Mouse (Mus musculus) hindbrain, embryonic 11.5 days (tissue): ENCODE data around the gene Sema3b. TPM values are rescaled to one million over a fixed set of nuclear protein-coding genes. Genes with fewer than 3 reads are reported as not detected.
A peak's percentile ranks its signal among the peaks of the same experiment; 100 is the strongest.

Source experiments
- ATAC-seq: fragments of 200-750 bp; cut with Nextera tagmentation; 2 replicates; pipeline ENCODE4 v1.8.0; 2017; ENCODE audit warnings: mild to moderate bottlenecking, moderate TSS enrichment, moderate library complexity; ENCODE audit not compliant: low FRiP score
- DNase-seq: peaks from one replicate; pipeline ENCODE4 v3.0.0-alpha.2; 2015; ENCODE audit warnings: low spot score
- H3K27ac ChIP-seq: fragments of 300-500 bp; sonication (generic); 2 replicates; pipeline ENCODE4 v1.5.1; 2014; ENCODE audit warnings: mild to moderate bottlenecking, low read depth, low read length
- H3K27me3 ChIP-seq: fragments of 300-500 bp; sonication (generic); 2 replicates; pipeline ENCODE4 v1.6.1; 2014; ENCODE audit warnings: mild to moderate bottlenecking, low read length, moderate library complexity, mixed read lengths; ENCODE audit not compliant: control insufficient read depth, insufficient read depth
- H3K36me3 ChIP-seq: fragments of 300-500 bp; sonication (generic); 2 replicates; pipeline ENCODE4 v1.6.1; 2014; ENCODE audit warnings: mild to moderate bottlenecking, low read length, moderate library complexity, mixed read lengths; ENCODE audit not compliant: control insufficient read depth, insufficient read depth
- H3K4me1 ChIP-seq: fragments of 300-500 bp; sonication (generic); replicated peaks from 2 replicates; pipeline ENCODE4 v1.6.1; 2014; ENCODE audit warnings: low read length, mixed read lengths; ENCODE audit not compliant: control insufficient read depth, insufficient read depth
- H3K4me2 ChIP-seq: fragments of 300-500 bp; sonication (generic); replicated peaks from 2 replicates; pipeline ENCODE4 v1.6.1; 2014; ENCODE audit warnings: mild to moderate bottlenecking, low read depth, low read length
- H3K4me3 ChIP-seq: fragments of 300-500 bp; sonication (generic); 2 replicates; pipeline ENCODE4 v1.5.1; 2014; ENCODE audit warnings: low read depth, low read length
- H3K9ac ChIP-seq: fragments of 300-500 bp; sonication (generic); 2 replicates; pipeline ENCODE4 v1.6.1; 2014; ENCODE audit warnings: low read depth, low read length
- H3K9me3 ChIP-seq: fragments of 300-500 bp; sonication (generic); 2 replicates; pipeline ENCODE4 v1.6.1; 2016; ENCODE audit warnings: low read length; ENCODE audit not compliant: control insufficient read depth
- WGBS: fragments of 180-500 bp; shearing (Covaris S2); extraction: QIAGEN DNeasy Blood & Tissue Kit; methylation state at CpG from one replicate; pipeline ENCODE4 v1.1.7; 2014; 5-methylcytosine and 5-hydroxymethylcytosine counted together
- polyA plus RNA-seq: library from polyadenylated mRNA; unstranded; fragments of >200 nt; fragmentation: Nextera tagmentation; extraction: Ambion mirVana; gene quantifications from 2 replicates; pipeline ENCODE4 v1.2.1, GENCODE M21; 2014

Gene Sema3b
- polyA plus RNA-seq, 1 experiment from 2014 or later: 1.4 TPM

GRCm38 (mm10) chr9:107582509-107583062 is 26.4 kb downstream of the Sema3b start:
- H3K36me3 ChIP-seq: no peaks in the 10 kb centered on the region
- no peak overlapping the region for H3K4me3 ChIP-seq
- no peak overlapping the region for H3K9ac ChIP-seq
- peaks cover 7% of the 10 kb centered on the region for H3K4me1 ChIP-seq
- no peak overlapping the region; the same call in 1 of the 2 replicates for H3K4me2 ChIP-seq
- ATAC-seq: no peak
- no peak for DNase-seq
- 92% methylated on average over 7 of the region's 7 CpGs for WGBS
- no peaks in the 10 kb centered on the region for H3K9me3 ChIP-seq
- no peak overlapping the region for H3K27ac ChIP-seq
- H3K27me3 ChIP-seq: no peaks in the 10 kb centered on the region

- no peaks in the 10 kb centered on the region for H3K9me3 ChIP-seq
- no peak overlapping the region for H3K9ac ChIP-seq
- H3K4me1 ChIP-seq: peaks cover 7% of the 10 kb centered on the region
- ATAC-seq (no peak), DNase-seq (no peak)
- H3K4me3 ChIP-seq: peak overlapping the region; percentile 58
- 76% methylated on average over 4 of the region's 4 CpGs for WGBS
- H3K4me2 ChIP-seq: peak overlapping the region; percentile 71
- no peak overlapping the region for H3K27ac ChIP-seq
- no peaks in the 10 kb centered on the region for H3K36me3 ChIP-seq
- H3K27me3 ChIP-seq: no peaks in the 10 kb centered on the region
These were observed 27.4 kb downstream of the Sema3b start for GRCm38 (mm10) chr9:107581584-107581983.

- H3K36me3 ChIP-seq: no peaks in the 10 kb centered on the region
- H3K9me3 ChIP-seq: no peaks in the 10 kb centered on the region
- H3K4me1 ChIP-seq: peaks cover 7% of the 10 kb centered on the region
- H3K27me3 ChIP-seq: no peaks in the 10 kb centered on the region
- H3K4me3 ChIP-seq: peak within 1 kb of the TSS; percentile 58
- DNase-seq (peak; percentile 81), ATAC-seq (peak; percentile 66)
- H3K4me2 ChIP-seq: peak within 1 kb of the TSS; percentile 71
- H3K27ac ChIP-seq: peak within 1 kb of the TSS; percentile 47
- H3K9ac ChIP-seq: peak within 1 kb of the TSS; percentile 84
- 1% methylated on average over 32 of the region's 32 CpGs for WGBS
These were observed 28.3 kb downstream of the Sema3b start, which contains the start of gene Hyal3 for GRCm38 (mm10) chr9:107580501-107581317. Hyal3 (plus strand) TSS chr9:107580818.

- peaks cover 7% of the 10 kb centered on the region for H3K4me1 ChIP-seq
- H3K9me3 ChIP-seq: no peaks in the 10 kb centered on the region
- ATAC-seq: no peak
- DNase-seq: no peak
- H3K9ac ChIP-seq: no peak overlapping the region
- no peaks in the 10 kb centered on the region for H3K27me3 ChIP-seq
- WGBS: 96% methylated on average over 14 of the region's 14 CpGs
- peaks cover 4% of the 10 kb centered on the region; the same call in 1 of the 2 replicates for H3K36me3 ChIP-seq
- no peak overlapping the region for H3K4me3 ChIP-seq
- no peak overlapping the region for H3K27ac ChIP-seq
- H3K4me2 ChIP-seq: no peak overlapping the region
These were observed 29.8 kb downstream of the Sema3b start for GRCm38 (mm10) chr9:107579023-107579900.

- H3K27me3 ChIP-seq: no peaks in the 10 kb centered on the region
- DNase-seq: no peak
- ATAC-seq: no peak
- no peak within 1 kb of the TSS for H3K9ac ChIP-seq
- peaks cover 7% of the 10 kb centered on the region; the same call in 1 of the 2 replicates for H3K36me3 ChIP-seq
- WGBS: 86% methylated on average over 3 of the region's 3 CpGs
- no peak within 1 kb of the TSS for H3K4me3 ChIP-seq
- H3K4me1 ChIP-seq: peaks cover 7% of the 10 kb centered on the region
- H3K9me3 ChIP-seq: no peaks in the 10 kb centered on the region
- H3K27ac ChIP-seq: no peak within 1 kb of the TSS
- no peak within 1 kb of the TSS; the same call in 1 of the 2 replicates for H3K4me2 ChIP-seq
These were observed 30.4 kb downstream of the Sema3b start, which contains the start of gene Naa80 for GRCm38 (mm10) chr9:107578587-107578986. Naa80 (plus strand) TSS chr9:107578887.

- 96% methylated on average over 10 of the region's 10 CpGs for WGBS
- Histone ChIP-seq H3K36me3 (peaks cover 11% of the 10 kb centered on the region; the same call in 1 of the 2 replicates), H3K9me3 (no peaks in the 10 kb centered on the region), H3K4me1 (peaks cover 7% of the 10 kb centered on the region), H3K27me3 (no peaks in the 10 kb centered on the region), H3K4me2 (no peak overlapping the region; the same call in 1 of the 2 replicates), H3K4me3 (no peak overlapping the region), H3K9ac (no peak overlapping the region), H3K27ac (no peak overlapping the region)
- ATAC-seq (no peak), DNase-seq (no peak)
These were observed 31.2 kb downstream of the Sema3b start for GRCm38 (mm10) chr9:107577871-107578270.

- 28% methylated on average over 16 of the region's 16 CpGs for WGBS
- ATAC-seq: peak; percentile 68
- peak within 1 kb of the TSS; percentile 57 for H3K9ac ChIP-seq
- 0 out of 2 replicates have a peak within 1 kb of the TSS, but pooled peaks have one; percentile 10 for H3K27ac ChIP-seq
- peak within 1 kb of the TSS; percentile 45 for H3K4me2 ChIP-seq
- no peaks in the 10 kb centered on the region for H3K9me3 ChIP-seq
- H3K36me3 ChIP-seq: peaks cover 21% of the 10 kb centered on the region
- peak; percentile 81 for DNase-seq
- H3K4me1 ChIP-seq: peaks cover 5% of the 10 kb centered on the region
- no peaks in the 10 kb centered on the region for H3K27me3 ChIP-seq
- H3K4me3 ChIP-seq: peak within 1 kb of the TSS; percentile 17
These were observed 32.5 kb downstream of the Sema3b start, which contains the start of gene Hyal1 for GRCm38 (mm10) chr9:107576357-107577107. Hyal1 (plus strand) TSS chr9:107576927.
